Mouse (Mus musculus) heart, embryonic 14.5 days (tissue): ENCODE results near the gene Ccdc181. TPM values are rescaled to one million over a fixed set of nuclear protein-coding genes. Genes with fewer than 3 reads are reported as not detected.
A peak's percentile ranks its signal among the peaks of the same experiment; 100 is the strongest.

Source experiments
- ATAC-seq: fragments of 200-750 bp; cut with Nextera tagmentation; 2 replicates; pipeline ENCODE4 v1.8.0; 2017; ENCODE audit warnings: low read depth, moderate TSS enrichment; ENCODE audit not compliant: insufficient number of reproducible peaks, insufficient read depth, low FRiP score
- H3K27ac ChIP-seq, 2 experiments: fragments of 200-500 bp in 1 of 2; fragments of 300-500 bp in 1 of 2; sonication (generic) in 1 of 2; replicated peaks in 1 of 2; 2 replicates each; pipeline ENCODE4 v1.5.1; 2012 to 2014; ENCODE audit warnings: low read depth in 2 of 2, low read length in 2 of 2, control low read depth in 1 of 2, mild to moderate bottlenecking in 1 of 2, mixed read lengths in 1 of 2; ENCODE audit not compliant: control insufficient read depth in 1 of 2, insufficient read depth in 1 of 2
- H3K27me3 ChIP-seq: fragments of 300-500 bp; sonication (generic); 2 replicates; pipeline ENCODE4 v1.6.1; 2014; ENCODE audit warnings: mild to moderate bottlenecking, low read length, control low read depth; ENCODE audit not compliant: control insufficient read depth, insufficient read depth
- H3K36me3 ChIP-seq: fragments of 300-500 bp; sonication (generic); 2 replicates; pipeline ENCODE4 v1.6.1; 2014; ENCODE audit warnings: mild to moderate bottlenecking, control low read depth, low read length, mixed read lengths; ENCODE audit not compliant: control insufficient read depth, insufficient read depth
- H3K4me1 ChIP-seq, 2 experiments: fragments of 200-500 bp in 1 of 2; fragments of 300-500 bp in 1 of 2; sonication (generic) in 1 of 2; 2 replicates each; pipeline ENCODE4 v1.6.1; 2012 to 2014; ENCODE audit warnings: low read length in 2 of 2, control low read depth in 1 of 2, mixed read lengths in 1 of 2; ENCODE audit not compliant: control insufficient read depth in 2 of 2, insufficient read depth in 2 of 2
- H3K4me2 ChIP-seq: fragments of 300-500 bp; sonication (generic); 2 replicates; pipeline ENCODE4 v1.6.1; 2014; ENCODE audit warnings: mild to moderate bottlenecking, low read length
- H3K4me3 ChIP-seq, 2 experiments: fragments of 200-500 bp in 1 of 2; fragments of 300-500 bp in 1 of 2; sonication (generic) in 1 of 2; 2 replicates each; pipeline ENCODE4 v1.5.1; 2012 to 2014; ENCODE audit warnings: low read length in 2 of 2, mild to moderate bottlenecking in 2 of 2, control low read depth in 1 of 2, low read depth in 1 of 2, moderate library complexity in 1 of 2; ENCODE audit not compliant: control insufficient read depth in 1 of 2, insufficient read depth in 1 of 2
- H3K9ac ChIP-seq: fragments of 300-500 bp; sonication (generic); 2 replicates; pipeline ENCODE4 v1.6.1; 2014; ENCODE audit warnings: mild to moderate bottlenecking, low read length
- H3K9me3 ChIP-seq: fragments of 300-500 bp; sonication (generic); 2 replicates; pipeline ENCODE4 v1.6.1; 2016; ENCODE audit warnings: low read length, control low read depth; ENCODE audit not compliant: control insufficient read depth
- WGBS: fragments of 180-500 bp; shearing (Covaris S2); extraction: QIAGEN DNeasy Blood & Tissue Kit; methylation state at CpG from one replicate; pipeline ENCODE4 v1.1.7; 2014; 5-methylcytosine and 5-hydroxymethylcytosine counted together
- polyA plus RNA-seq: library from polyadenylated mRNA; unstranded; fragments of >200 nt; fragmentation: Nextera tagmentation; extraction: Ambion mirVana; gene quantifications from 2 replicates; pipeline ENCODE4 v1.2.1, GENCODE M21; 2014

Gene Ccdc181
- polyA plus RNA-seq, 1 experiment from 2014 or later: 10.2 TPM

- Histone ChIP-seq H3K4me3 (peak overlapping the region; percentile 76 to 92), H3K9me3 (no peaks in the 10 kb centered on the region), H3K36me3 (no peaks in the 10 kb centered on the region), H3K4me2 (peak overlapping the region; percentile 77), H3K4me1 (peaks cover 11 to 28% of the 10 kb centered on the region in 2 experiments), H3K9ac (peak overlapping the region; percentile 78), H3K27ac (peak overlapping the region; percentile 96 to 99), H3K27me3 (no peaks in the 10 kb centered on the region)
- 15% methylated on average over 10 of the region's 10 CpGs for WGBS
- no peak for ATAC-seq
Observed at GRCm38 (mm10) chr1:164247971-164248370, 27.4 kb upstream of the Ccdc181 start.

GRCm38 (mm10) chr1:164248465-164249331, 26.7 kb upstream of the Ccdc181 start, which contains the start of gene Slc19a2:
Gene Slc19a2, plus strand, starts transcription at chr1:164249046.
- peak; percentile 94 for ATAC-seq
- peak within 1 kb of the TSS; percentile 96 to 99 for H3K27ac ChIP-seq
- H3K27me3 ChIP-seq: no peaks in the 10 kb centered on the region
- peak within 1 kb of the TSS; percentile 76 to 93 for H3K4me3 ChIP-seq
- under 1% methylated on average over 43 of the region's 79 CpGs for WGBS
- H3K9ac ChIP-seq: peak within 1 kb of the TSS; percentile 85
- H3K9me3 ChIP-seq: no peaks in the 10 kb centered on the region
- peak within 1 kb of the TSS; percentile 85 for H3K4me2 ChIP-seq
- H3K4me1 ChIP-seq: peaks cover 11 to 28% of the 10 kb centered on the region in 2 experiments
- no peaks in the 10 kb centered on the region for H3K36me3 ChIP-seq

- ATAC-seq: no peak; the same call in none of the 2 replicates
- under 1% methylated on average over 33 of the region's 33 CpGs for WGBS
- H3K9me3 ChIP-seq: no peaks in the 10 kb centered on the region
- H3K27me3 ChIP-seq: no peaks in the 10 kb centered on the region
- peak overlapping the region; percentile 75 to 82 for H3K27ac ChIP-seq
- H3K9ac ChIP-seq: peak overlapping the region; percentile 85
- H3K4me1 ChIP-seq: peaks cover 11 to 28% of the 10 kb centered on the region in 2 experiments
- peak overlapping the region; percentile 76 to 93 for H3K4me3 ChIP-seq
- H3K36me3 ChIP-seq: no peaks in the 10 kb centered on the region
- peak overlapping the region; percentile 85 for H3K4me2 ChIP-seq
Observed at GRCm38 (mm10) chr1:164249332-164249711, 26.1 kb upstream of the Ccdc181 start.

- Histone ChIP-seq H3K4me2 (peak overlapping the region; percentile 85), H3K27ac (no peak overlapping the region), H3K9ac (peak overlapping the region; percentile 85), H3K36me3 (no peaks in the 10 kb centered on the region), H3K27me3 (no peaks in the 10 kb centered on the region), H3K9me3 (no peaks in the 10 kb centered on the region), H3K4me3 (peak overlapping the region; percentile 76 to 93), H3K4me1 (peaks cover 11 to 28% of the 10 kb centered on the region in 2 experiments)
- no peak for ATAC-seq
- WGBS: 43% methylated on average over 8 of the region's 8 CpGs
Observed at GRCm38 (mm10) chr1:164250391-164251150, 24.8 kb upstream of the Ccdc181 start.

- no peak overlapping the region for H3K9ac ChIP-seq
- no peaks in the 10 kb centered on the region for H3K9me3 ChIP-seq
- peaks cover 11 to 28% of the 10 kb centered on the region in 2 experiments for H3K4me1 ChIP-seq
- no peaks in the 10 kb centered on the region for H3K36me3 ChIP-seq
- no peak overlapping the region for H3K27ac ChIP-seq
- no peaks in the 10 kb centered on the region for H3K27me3 ChIP-seq
- H3K4me3 ChIP-seq: no peak overlapping the region
- no peak overlapping the region for H3K4me2 ChIP-seq
- ATAC-seq: no peak
- 93% methylated on average over 1 of the region's 1 CpGs for WGBS
Observed at GRCm38 (mm10) chr1:164251438-164251837, 23.9 kb upstream of the Ccdc181 start.

GRCm38 (mm10) chr1:164252551-164252950, 22.8 kb upstream of the Ccdc181 start:
- H3K27me3 ChIP-seq: no peaks in the 10 kb centered on the region
- ATAC-seq: no peak
- H3K4me1 ChIP-seq: peaks cover 10 to 23% of the 10 kb centered on the region in 2 experiments
- H3K9ac ChIP-seq: no peak overlapping the region
- no peak overlapping the region for H3K4me2 ChIP-seq
- peaks cover 9% of the 10 kb centered on the region for H3K36me3 ChIP-seq
- H3K4me3 ChIP-seq: no peak overlapping the region
- H3K9me3 ChIP-seq: no peaks in the 10 kb centered on the region
- 73% methylated on average over 5 of the region's 5 CpGs for WGBS
- H3K27ac ChIP-seq: no peak overlapping the region

- no peaks in the 10 kb centered on the region for H3K27me3 ChIP-seq
- ATAC-seq: no peak
- WGBS: 57% methylated on average over 3 of the region's 3 CpGs
Observed at GRCm38 (mm10) chr1:164254836-164255235, 20.5 kb upstream of the Ccdc181 start.

More at GRCm38 (mm10) chr1:164254836-164255235, 20.5 kb upstream of the Ccdc181 start:
- peaks cover 5 to 17% of the 10 kb centered on the region in 2 experiments; a peak in 3 of 4 replicates for H3K4me1 ChIP-seq
- peaks cover 9% of the 10 kb centered on the region for H3K36me3 ChIP-seq
- no peak overlapping the region for H3K4me2 ChIP-seq
- H3K4me3 ChIP-seq: no peak overlapping the region
- H3K9me3 ChIP-seq: no peaks in the 10 kb centered on the region
- no peak overlapping the region for H3K9ac ChIP-seq
- H3K27ac ChIP-seq: no peak overlapping the region
